Mouse (Mus musculus) urinary bladder, adult 18-20 months (tissue): ENCODE results near the gene Phgdh.

Experiments
- DNase-seq, 2 experiments: peaks; one replicate each; pipeline ENCODE4 v3.0.0; 2022; ENCODE audit warnings: low spot score in 2 of 2, mixed read lengths in 2 of 2

Gene Phgdh

GRCm38 (mm10) chr3:98348106-98348505 is 8.3 kb upstream of the Phgdh start:
- DNase-seq, result no peak

- DNase-seq, result no peak
Measured at GRCm38 (mm10) chr3:98343235-98343634, 3.4 kb upstream of the Phgdh start.

- DNase-seq, result no peak
Measured at GRCm38 (mm10) chr3:98340818-98341594, 1.2 kb upstream of the Phgdh start.

GRCm38 (mm10) chr3:98339097-98339705 is 589 bp downstream of the Phgdh start:
- peak; percentile 29 to 47 for DNase-seq

GRCm38 (mm10) chr3:98338584-98339041 is 1.2 kb downstream of the Phgdh start:
- DNase-seq, result peak; percentile 34 to 40

- no peak for DNase-seq
Measured at GRCm38 (mm10) chr3:98336661-98337654, 2.8 kb downstream of the Phgdh start.

- no peak for DNase-seq
Measured at GRCm38 (mm10) chr3:98335886-98336285, 3.9 kb downstream of the Phgdh start.

GRCm38 (mm10) chr3:98335331-98335730 is 4.5 kb downstream of the Phgdh start:
- no peak for DNase-seq

- DNase-seq, result no peak
Measured at GRCm38 (mm10) chr3:98334010-98334409, 5.8 kb downstream of the Phgdh start.

- DNase-seq, result no peak
Measured at GRCm38 (mm10) chr3:98324235-98324634, 15.6 kb downstream of the Phgdh start.

- no peak for DNase-seq
Measured at GRCm38 (mm10) chr3:98322209-98322608, 17.6 kb downstream of the Phgdh start.

- no peak for DNase-seq
Measured at GRCm38 (mm10) chr3:98319190-98319589, 20.6 kb downstream of the Phgdh start.

GRCm38 (mm10) chr3:98317143-98317542 is 22.6 kb downstream of the Phgdh start:
- no peak for DNase-seq

GRCm38 (mm10) chr3:98315181-98315580 is 24.6 kb downstream of the Phgdh start:
- no peak for DNase-seq

GRCm38 (mm10) chr3:98313294-98314155 is 26.3 kb downstream of the Phgdh start:
- no peak for DNase-seq

- DNase-seq, result peak; percentile 16 to 47
Measured at GRCm38 (mm10) chr3:98312867-98313266, 26.9 kb downstream of the Phgdh start.

- no peak for DNase-seq
Measured at GRCm38 (mm10) chr3:98310456-98310855, 29.3 kb downstream of the Phgdh start.

- DNase-seq, result no peak
Measured at GRCm38 (mm10) chr3:98308606-98309005, 31.2 kb downstream of the Phgdh start.

- peak in 1 of 2 experiments; percentile 49 for DNase-seq
Measured at GRCm38 (mm10) chr3:98301761-98302160, 38.0 kb downstream of the Phgdh start.

GRCm38 (mm10) chr3:98300266-98300665 is 39.5 kb downstream of the Phgdh start:
- no peak for DNase-seq
